Mouse (Mus musculus): ENCODE results near the gene Gm20388. TPM values are rescaled to one million over a fixed set of nuclear protein-coding genes. Genes with fewer than 3 reads are reported as not detected.

The Gm20388 gene
- polyA plus RNA-seq, 1 experiment from 2014 or later = not detected

DNA sequence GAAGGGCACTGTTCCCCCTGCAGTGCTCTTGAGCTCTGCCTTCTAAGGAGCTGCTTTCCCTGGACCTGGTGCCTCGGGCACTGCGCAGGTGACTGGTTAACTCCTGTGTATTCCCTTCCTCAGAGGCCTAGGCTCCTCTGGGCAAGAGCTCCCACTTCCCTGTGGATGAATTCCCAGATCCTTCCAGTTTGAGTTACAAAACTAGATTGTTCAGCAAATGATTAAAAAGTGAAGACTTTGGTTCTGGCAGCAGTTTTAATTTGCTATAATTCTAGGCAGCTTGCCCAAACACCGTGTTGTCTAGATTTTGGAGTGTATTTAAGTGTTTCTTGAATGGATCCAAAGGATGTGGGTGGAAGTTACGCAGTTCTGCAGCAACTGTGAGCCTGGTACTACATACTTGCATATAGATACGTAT is 4341.9 kb downstream of the Gm20388 start:
- WGBS = 87% methylated on average over 5 of the region's 5 CpGs
- H3K4me1 ChIP-seq (ENCODE audit: control insufficient read depth in 2 of 2, insufficient read depth in 2 of 2, low read length in 2 of 2) = peaks cover 30 to 47% of the 10 kb centered on the region in 2 experiments
- no peak overlapping the region for H3K4me3 ChIP-seq (ENCODE audit: control insufficient read depth in 1 of 2, insufficient read depth in 1 of 2, low read depth in 1 of 2, low read length in 2 of 2)
- no peak for ATAC-seq (ENCODE audit: insufficient number of reproducible peaks, insufficient read depth, low FRiP score, low read depth)
- H3K9me3 ChIP-seq (ENCODE audit: control insufficient read depth, low read length) = no peaks in the 10 kb centered on the region
- H3K36me3 ChIP-seq (ENCODE audit: control insufficient read depth, insufficient read depth, low read length) = no peaks in the 10 kb centered on the region
- H3K9ac ChIP-seq (ENCODE audit: low read length) = no peak overlapping the region
- H3K27me3 ChIP-seq (ENCODE audit: control insufficient read depth, insufficient read depth, low read length) = no peaks in the 10 kb centered on the region
- no peak overlapping the region for H3K4me2 ChIP-seq (ENCODE audit: low read length)
- H3K27ac ChIP-seq (replicated peaks in 1 of 2; ENCODE audit: control insufficient read depth in 1 of 2, insufficient read depth in 1 of 2, low read depth in 2 of 2, low read length in 2 of 2) = no peak overlapping the region

DNA sequence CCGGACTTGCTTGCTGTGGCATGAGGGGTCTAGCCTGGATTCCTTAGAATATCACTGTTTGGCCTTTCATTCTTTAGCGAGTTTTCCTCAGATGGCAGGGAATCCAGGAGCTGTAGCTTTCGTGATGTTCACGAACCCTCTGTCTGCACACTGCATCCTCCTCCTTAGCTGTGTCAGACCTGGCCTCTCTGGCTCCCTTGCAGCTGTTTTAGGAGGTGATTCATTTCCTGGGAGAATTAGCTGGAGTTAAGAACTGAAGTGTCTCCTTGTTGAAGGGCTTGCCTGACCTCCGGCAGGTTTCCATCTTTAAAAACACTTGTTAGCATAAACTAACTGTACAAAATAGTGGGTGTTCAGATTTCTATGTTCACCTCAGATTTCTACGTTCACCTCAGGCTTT is 4343.3 kb downstream of the Gm20388 start:
- no peaks in the 10 kb centered on the region for H3K27me3 ChIP-seq (ENCODE audit: control insufficient read depth, insufficient read depth, low read length)
- peaks cover 40 to 58% of the 10 kb centered on the region in 2 experiments for H3K4me1 ChIP-seq (ENCODE audit: control insufficient read depth in 2 of 2, insufficient read depth in 2 of 2, low read length in 2 of 2)
- WGBS = 82% methylated on average over 6 of the region's 6 CpGs
- ATAC-seq (ENCODE audit: insufficient number of reproducible peaks, insufficient read depth, low FRiP score, low read depth) = no peak
- no peaks in the 10 kb centered on the region for H3K9me3 ChIP-seq (ENCODE audit: control insufficient read depth, low read length)
- no peaks in the 10 kb centered on the region for H3K36me3 ChIP-seq (ENCODE audit: control insufficient read depth, insufficient read depth, low read length)
- H3K4me2 ChIP-seq (ENCODE audit: low read length) = no peak overlapping the region
- no peak overlapping the region for H3K4me3 ChIP-seq (ENCODE audit: control insufficient read depth in 1 of 2, insufficient read depth in 1 of 2, low read depth in 1 of 2, low read length in 2 of 2)
- H3K9ac ChIP-seq (ENCODE audit: low read length) = no peak overlapping the region
- no peak overlapping the region for H3K27ac ChIP-seq (replicated peaks in 1 of 2; ENCODE audit: control insufficient read depth in 1 of 2, insufficient read depth in 1 of 2, low read depth in 2 of 2, low read length in 2 of 2)

DNA sequence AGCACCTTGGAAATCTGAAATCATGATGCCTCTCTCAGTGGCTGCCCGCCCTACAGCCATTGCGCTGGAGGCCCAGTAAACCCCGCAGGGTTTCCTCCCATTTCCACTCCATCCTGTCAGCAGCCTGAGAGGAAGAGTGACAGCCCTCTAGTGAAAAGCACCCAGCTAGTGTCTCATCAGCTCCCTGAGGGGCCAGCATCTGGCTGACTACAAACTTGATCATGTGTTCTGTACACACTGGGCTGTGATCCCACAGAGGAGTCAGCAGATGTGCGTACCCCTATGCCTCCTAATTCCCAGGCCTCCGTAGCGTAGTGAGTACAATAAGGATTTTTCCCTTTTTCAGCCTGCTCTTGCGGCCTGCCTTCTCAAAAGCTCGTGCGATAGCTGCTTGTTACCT is 4346.2 kb downstream of the Gm20388 start:
- Histone ChIP-seq H3K4me2 (ENCODE audit: low read length) (peak overlapping the region; percentile 22), H3K9ac (ENCODE audit: low read length) (no peak overlapping the region), H3K27ac (replicated peaks in 1 of 2; ENCODE audit: control insufficient read depth in 1 of 2, insufficient read depth in 1 of 2, low read depth in 2 of 2, low read length in 2 of 2) (peak overlapping the region; percentile 11 to 69), H3K4me1 (ENCODE audit: control insufficient read depth in 2 of 2, insufficient read depth in 2 of 2, low read length in 2 of 2) (peaks cover 37 to 52% of the 10 kb centered on the region in 2 experiments), H3K4me3 (ENCODE audit: control insufficient read depth in 1 of 2, insufficient read depth in 1 of 2, low read depth in 1 of 2, low read length in 2 of 2) (no peak overlapping the region), H3K27me3 (ENCODE audit: control insufficient read depth, insufficient read depth, low read length) (no peaks in the 10 kb centered on the region), H3K9me3 (ENCODE audit: control insufficient read depth, low read length) (no peaks in the 10 kb centered on the region), H3K36me3 (ENCODE audit: control insufficient read depth, insufficient read depth, low read length) (0 out of 2 replicates have a peak, but pooled peaks cover 2% of the 10 kb centered on the region)
- peak; percentile 9; the same call in 1 of the 2 replicates for ATAC-seq (ENCODE audit: insufficient number of reproducible peaks, insufficient read depth, low FRiP score, low read depth)
- 36% methylated on average over 9 of the region's 9 CpGs for WGBS

DNA sequence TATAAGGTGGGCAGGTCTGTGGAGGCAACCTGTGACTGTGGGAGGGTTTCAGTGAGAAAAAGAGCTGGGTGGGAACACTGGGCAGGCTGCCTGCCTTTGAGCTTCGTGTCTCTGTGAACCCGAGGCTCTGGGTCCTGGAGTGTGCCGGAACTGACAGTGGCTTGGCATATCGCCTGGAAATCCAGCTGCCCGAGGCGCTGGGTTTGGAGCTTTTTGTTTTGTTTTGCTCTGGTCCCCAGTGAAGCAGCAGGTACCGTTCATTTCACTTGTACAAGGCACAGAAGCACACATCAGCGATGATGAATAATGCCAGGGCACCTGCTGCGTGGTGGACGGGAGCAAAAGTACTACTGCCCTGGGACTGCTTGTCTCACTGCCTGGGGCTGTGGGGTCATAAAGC is 4346.7 kb downstream of the Gm20388 start:
- Histone ChIP-seq H3K4me3 (ENCODE audit: control insufficient read depth in 1 of 2, insufficient read depth in 1 of 2, low read depth in 1 of 2, low read length in 2 of 2) (no peak overlapping the region), H3K27ac (replicated peaks in 1 of 2; ENCODE audit: control insufficient read depth in 1 of 2, insufficient read depth in 1 of 2, low read depth in 2 of 2, low read length in 2 of 2) (peak overlapping the region; percentile 11 to 69), H3K9me3 (ENCODE audit: control insufficient read depth, low read length) (no peaks in the 10 kb centered on the region), H3K4me2 (ENCODE audit: low read length) (peak overlapping the region; percentile 33), H3K9ac (ENCODE audit: low read length) (no peak overlapping the region), H3K27me3 (ENCODE audit: control insufficient read depth, insufficient read depth, low read length) (no peaks in the 10 kb centered on the region), H3K36me3 (ENCODE audit: control insufficient read depth, insufficient read depth, low read length) (0 out of 2 replicates have a peak, but pooled peaks cover 2% of the 10 kb centered on the region), H3K4me1 (ENCODE audit: control insufficient read depth in 2 of 2, insufficient read depth in 2 of 2, low read length in 2 of 2) (peaks cover 37 to 52% of the 10 kb centered on the region in 2 experiments)
- peak; percentile 39; the same call in 1 of the 2 replicates for ATAC-seq (ENCODE audit: insufficient number of reproducible peaks, insufficient read depth, low FRiP score, low read depth)
- WGBS = 26% methylated on average over 10 of the region's 10 CpGs

DNA sequence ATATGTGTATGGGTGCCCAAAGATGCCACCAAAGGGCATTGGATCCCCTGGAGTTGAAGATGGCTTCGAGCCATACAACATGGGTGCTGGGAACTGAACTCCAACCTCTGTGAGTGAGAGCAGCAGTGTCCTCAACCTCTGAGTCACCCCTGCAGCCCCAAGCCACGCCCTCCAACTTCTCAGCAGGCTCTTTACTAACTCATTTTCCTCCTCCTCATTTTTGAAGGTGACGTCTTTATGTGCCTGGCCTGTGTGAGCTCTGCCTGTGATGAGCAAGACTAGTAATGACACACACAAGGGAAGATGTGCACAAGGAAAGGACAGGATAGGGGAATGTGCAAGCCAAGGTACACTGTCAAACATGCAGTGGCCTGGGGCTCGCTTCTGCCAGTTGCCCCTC is 4348.5 kb downstream of the Gm20388 start:
- Histone ChIP-seq H3K9me3 (ENCODE audit: control insufficient read depth, low read length) (no peaks in the 10 kb centered on the region), H3K36me3 (ENCODE audit: control insufficient read depth, insufficient read depth, low read length) (0 out of 2 replicates have a peak, but pooled peaks cover 2% of the 10 kb centered on the region), H3K4me2 (ENCODE audit: low read length) (no peak overlapping the region), H3K27me3 (ENCODE audit: control insufficient read depth, insufficient read depth, low read length) (no peaks in the 10 kb centered on the region), H3K4me1 (ENCODE audit: control insufficient read depth in 2 of 2, insufficient read depth in 2 of 2, low read length in 2 of 2) (peaks cover 46 to 56% of the 10 kb centered on the region in 2 experiments), H3K9ac (ENCODE audit: low read length) (no peak overlapping the region; the same call in 1 of the 2 replicates), H3K4me3 (ENCODE audit: control insufficient read depth in 1 of 2, insufficient read depth in 1 of 2, low read depth in 1 of 2, low read length in 2 of 2) (no peak overlapping the region), H3K27ac (replicated peaks in 1 of 2; ENCODE audit: control insufficient read depth in 1 of 2, insufficient read depth in 1 of 2, low read depth in 2 of 2, low read length in 2 of 2) (no peak overlapping the region)
- 86% methylated on average over 4 of the region's 4 CpGs for WGBS
- ATAC-seq (ENCODE audit: insufficient number of reproducible peaks, insufficient read depth, low FRiP score, low read depth) = no peak

DNA sequence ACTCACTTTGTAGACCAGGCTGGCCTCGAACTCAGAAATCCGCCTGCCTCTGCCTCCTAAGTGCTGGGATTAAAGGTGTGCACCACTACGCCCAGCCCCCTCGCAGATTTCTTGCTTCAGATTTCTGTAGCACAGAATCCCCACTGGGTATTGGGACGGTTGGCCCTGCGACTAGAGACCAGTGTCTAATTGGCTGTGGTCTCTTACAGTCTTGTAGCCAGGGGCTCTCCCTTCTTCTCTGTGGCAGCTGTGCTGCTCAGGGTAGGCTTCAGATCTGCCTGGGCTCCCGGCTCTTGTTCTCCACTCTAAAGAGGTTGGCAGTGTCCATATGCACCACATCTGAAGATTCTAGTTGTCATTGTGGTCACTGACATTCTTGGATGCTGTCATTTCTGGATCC is 4349.3 kb downstream of the Gm20388 start:
- Histone ChIP-seq H3K4me3 (ENCODE audit: control insufficient read depth in 1 of 2, insufficient read depth in 1 of 2, low read depth in 1 of 2, low read length in 2 of 2) (no peak overlapping the region), H3K9ac (ENCODE audit: low read length) (no peak overlapping the region), H3K4me2 (ENCODE audit: low read length) (no peak overlapping the region), H3K36me3 (ENCODE audit: control insufficient read depth, insufficient read depth, low read length) (0 out of 2 replicates have a peak, but pooled peaks cover 2% of the 10 kb centered on the region), H3K9me3 (ENCODE audit: control insufficient read depth, low read length) (no peaks in the 10 kb centered on the region), H3K27me3 (ENCODE audit: control insufficient read depth, insufficient read depth, low read length) (no peaks in the 10 kb centered on the region), H3K27ac (replicated peaks in 1 of 2; ENCODE audit: control insufficient read depth in 1 of 2, insufficient read depth in 1 of 2, low read depth in 2 of 2, low read length in 2 of 2) (no peak overlapping the region), H3K4me1 (ENCODE audit: control insufficient read depth in 2 of 2, insufficient read depth in 2 of 2, low read length in 2 of 2) (peaks cover 50 to 62% of the 10 kb centered on the region in 2 experiments)
- ATAC-seq (ENCODE audit: insufficient number of reproducible peaks, insufficient read depth, low FRiP score, low read depth) = no peak
- WGBS = 84% methylated on average over 6 of the region's 7 CpGs

DNA sequence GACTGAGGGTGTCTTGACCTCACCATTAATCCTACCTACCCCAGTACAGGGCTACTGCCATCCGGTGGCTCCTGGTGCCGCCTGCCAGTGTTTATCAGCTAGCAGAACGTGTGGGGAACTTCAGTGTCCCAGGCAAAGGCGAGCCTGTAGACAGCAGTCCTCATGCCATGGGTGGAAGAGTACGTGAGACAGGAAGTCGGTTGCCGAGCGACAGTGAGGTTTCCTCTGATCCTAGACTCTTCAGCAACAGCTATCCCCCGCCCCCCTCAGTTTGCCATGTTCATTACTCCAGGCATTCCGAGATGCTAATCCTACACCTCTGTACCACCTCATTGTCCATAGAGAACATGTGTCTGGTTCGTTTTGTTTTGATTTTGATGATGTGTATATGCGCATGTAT is 4349.7 kb downstream of the Gm20388 start:
- Histone ChIP-seq H3K4me1 (ENCODE audit: control insufficient read depth in 2 of 2, insufficient read depth in 2 of 2, low read length in 2 of 2) (peaks cover 51 to 67% of the 10 kb centered on the region in 2 experiments), H3K27ac (replicated peaks in 1 of 2; ENCODE audit: control insufficient read depth in 1 of 2, insufficient read depth in 1 of 2, low read depth in 2 of 2, low read length in 2 of 2) (no peak overlapping the region), H3K4me3 (ENCODE audit: control insufficient read depth in 1 of 2, insufficient read depth in 1 of 2, low read depth in 1 of 2, low read length in 2 of 2) (no peak overlapping the region), H3K27me3 (ENCODE audit: control insufficient read depth, insufficient read depth, low read length) (no peaks in the 10 kb centered on the region), H3K36me3 (ENCODE audit: control insufficient read depth, insufficient read depth, low read length) (0 out of 2 replicates have a peak, but pooled peaks cover 2% of the 10 kb centered on the region), H3K9ac (ENCODE audit: low read length) (no peak overlapping the region), H3K4me2 (ENCODE audit: low read length) (no peak overlapping the region), H3K9me3 (ENCODE audit: control insufficient read depth, low read length) (no peaks in the 10 kb centered on the region)
- WGBS = 47% methylated on average over 12 of the region's 12 CpGs
- ATAC-seq (ENCODE audit: insufficient number of reproducible peaks, insufficient read depth, low FRiP score, low read depth) = no peak

DNA sequence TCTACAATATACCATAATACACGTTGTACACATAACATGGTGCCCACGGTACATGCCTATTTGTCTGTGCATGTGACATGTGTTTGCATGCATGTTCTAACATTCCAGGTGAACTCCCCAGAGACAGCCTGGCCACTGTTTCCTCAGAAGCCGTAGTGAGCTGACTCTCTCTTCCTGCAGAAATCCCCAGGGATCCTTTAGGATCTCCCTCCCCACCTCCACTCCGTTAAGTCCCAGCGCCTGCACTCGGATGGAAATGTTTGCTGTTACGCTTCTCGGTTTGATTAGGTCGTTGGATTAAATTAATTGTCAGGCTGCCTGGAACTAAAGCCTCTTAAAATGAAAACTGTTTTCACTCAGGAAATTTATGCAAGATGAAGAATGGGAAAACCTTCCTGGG is 4352.4 kb downstream of the Gm20388 start:
- WGBS = 79% methylated on average over 9 of the region's 9 CpGs
- ATAC-seq (ENCODE audit: insufficient number of reproducible peaks, insufficient read depth, low FRiP score, low read depth) = no peak
- Histone ChIP-seq H3K4me3 (ENCODE audit: control insufficient read depth in 1 of 2, insufficient read depth in 1 of 2, low read depth in 1 of 2, low read length in 2 of 2) (no peak overlapping the region), H3K4me1 (ENCODE audit: control insufficient read depth in 2 of 2, insufficient read depth in 2 of 2, low read length in 2 of 2) (peaks cover 36 to 52% of the 10 kb centered on the region in 2 experiments), H3K4me2 (ENCODE audit: low read length) (no peak overlapping the region), H3K27ac (replicated peaks in 1 of 2; ENCODE audit: control insufficient read depth in 1 of 2, insufficient read depth in 1 of 2, low read depth in 2 of 2, low read length in 2 of 2) (no peak overlapping the region), H3K36me3 (ENCODE audit: control insufficient read depth, insufficient read depth, low read length) (0 out of 2 replicates have a peak, but pooled peaks cover 2% of the 10 kb centered on the region), H3K9ac (ENCODE audit: low read length) (no peak overlapping the region), H3K9me3 (ENCODE audit: control insufficient read depth, low read length) (no peaks in the 10 kb centered on the region), H3K27me3 (ENCODE audit: control insufficient read depth, insufficient read depth, low read length) (no peaks in the 10 kb centered on the region)

All from heart, embryonic 14.5 days (tissue).